Mouse (Mus musculus): Measurements from ENCODE around the gene Rdh16. TPM values are rescaled to one million over a fixed set of nuclear protein-coding genes. Genes with fewer than 3 reads are reported as not detected.
"Not testable (repeated sequence)": the region's sequence is repeated elsewhere in the genome, so short reads cannot be mapped to it uniquely, and the experiment has no call there.

Gene Rdh16
- polyA plus RNA-seq, 1 experiment from 2014 or later = not detected

DNA sequence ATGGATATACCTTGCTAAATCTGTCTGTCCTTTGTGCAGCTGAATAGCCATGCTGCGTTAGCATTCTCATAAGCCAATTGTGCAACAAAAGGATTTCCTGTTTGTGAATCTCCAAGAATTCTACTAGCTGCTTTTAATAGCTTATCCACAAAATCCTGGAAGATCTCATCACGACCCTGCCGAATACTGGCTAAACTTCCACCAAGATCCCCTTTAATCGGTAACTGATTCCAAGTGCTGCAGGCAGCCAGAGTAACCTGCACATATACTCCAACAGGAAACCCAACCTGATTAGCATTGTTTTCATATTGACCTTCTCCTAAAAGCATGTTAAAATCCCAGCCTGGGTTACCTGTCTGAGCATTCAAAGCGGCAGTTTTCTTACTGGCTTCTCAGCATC lies 34.3 kb downstream of the Rdh16 start:
- H3K4me3 ChIP-seq (ENCODE audit: low read depth, low read length) = no peak overlapping the region
- H3K4me1 ChIP-seq (ENCODE audit: insufficient read depth) = no peaks in the 10 kb centered on the region
- ATAC-seq (ENCODE audit: insufficient read depth) (no peak), DNase-seq (no peak)
- no peak overlapping the region for H3K27ac ChIP-seq (ENCODE audit: low read depth)
- H3K9ac ChIP-seq = no peak overlapping the region
- no peak for TF ChIP-seq CTCF (IDR thresholded peaks at IDR 0.05; ENCODE audit: low read depth)
- no peak overlapping the region for H3K4me2 ChIP-seq
- H3K36me3 ChIP-seq (ENCODE audit: insufficient read depth) = no peaks in the 10 kb centered on the region
- H3K9me3 ChIP-seq (ENCODE audit: low read depth, low read length) = no peaks in the 10 kb centered on the region
- WGBS = 69% methylated on average over 5 of the region's 5 CpGs
- no peaks in the 10 kb centered on the region for H3K27me3 ChIP-seq (ENCODE audit: insufficient read depth, low read length)

- not testable (repeated sequence) for H3K4me3 ChIP-seq (ENCODE audit: low read depth, low read length); H3K27me3 ChIP-seq (ENCODE audit: insufficient read depth, low read length); H3K27ac ChIP-seq (ENCODE audit: low read depth); ATAC-seq (ENCODE audit: insufficient read depth); DNase-seq; H3K4me2 ChIP-seq; H3K36me3 ChIP-seq (ENCODE audit: insufficient read depth); H3K4me1 ChIP-seq (ENCODE audit: insufficient read depth); H3K9me3 ChIP-seq (ENCODE audit: low read depth, low read length); H3K9ac ChIP-seq
- 94% methylated on average over 5 of the region's 5 CpGs for WGBS
Observed at GRCm38 (mm10) chr10:127837793-127838192, 36.8 kb downstream of the Rdh16 start.

GRCm38 (mm10) chr10:127838539-127838938 lies 37.6 kb downstream of the Rdh16 start:
- Histone ChIP-seq H3K27me3 (ENCODE audit: insufficient read depth, low read length) (no peaks in the 10 kb centered on the region), H3K9me3 (ENCODE audit: low read depth, low read length) (no peaks in the 10 kb centered on the region), H3K4me2 (no peak overlapping the region), H3K9ac (no peak overlapping the region), H3K4me3 (ENCODE audit: low read depth, low read length) (no peak overlapping the region), H3K4me1 (ENCODE audit: insufficient read depth) (no peaks in the 10 kb centered on the region), H3K36me3 (ENCODE audit: insufficient read depth) (no peaks in the 10 kb centered on the region), H3K27ac (ENCODE audit: low read depth) (no peak overlapping the region)
- TF ChIP-seq CTCF (IDR thresholded peaks at IDR 0.05; ENCODE audit: low read depth) = no peak
- WGBS = 83% methylated on average over 2 of the region's 2 CpGs
- no peak for ATAC-seq (ENCODE audit: insufficient read depth)
- no peak for DNase-seq

DNA sequence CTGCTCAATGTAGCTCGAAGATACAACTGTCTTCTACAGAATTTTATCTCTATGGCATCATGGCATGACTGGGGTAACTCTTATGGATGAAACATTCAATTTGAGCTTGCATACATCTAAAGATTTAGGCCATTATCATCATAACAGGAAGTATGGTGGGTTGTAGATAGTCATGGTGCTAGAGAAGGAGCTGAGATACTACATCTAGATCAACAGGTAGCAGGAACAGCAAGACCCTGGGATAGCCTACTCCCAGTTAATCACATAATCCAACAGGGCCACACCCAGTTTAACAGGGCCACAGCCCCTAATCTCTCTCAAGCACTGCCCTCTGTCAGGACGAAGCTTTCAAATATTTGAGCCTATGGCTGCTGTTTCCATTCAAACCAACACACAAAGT lies 39.8 kb downstream of the Rdh16 start:
- DNase-seq = no peak
- H3K4me3 ChIP-seq (ENCODE audit: low read depth, low read length) = no peak overlapping the region
- H3K9ac ChIP-seq = no peak overlapping the region
- H3K36me3 ChIP-seq (ENCODE audit: insufficient read depth) = no peaks in the 10 kb centered on the region
- H3K4me1 ChIP-seq (ENCODE audit: insufficient read depth) = no peaks in the 10 kb centered on the region
- no peak for ATAC-seq (ENCODE audit: insufficient read depth)
- WGBS = 54% methylated on average over 2 of the region's 2 CpGs
- no peak for TF ChIP-seq CTCF (IDR thresholded peaks at IDR 0.05; ENCODE audit: low read depth)
- no peak overlapping the region for H3K4me2 ChIP-seq
- no peaks in the 10 kb centered on the region for H3K27me3 ChIP-seq (ENCODE audit: insufficient read depth, low read length)
- H3K27ac ChIP-seq (ENCODE audit: low read depth) = no peak overlapping the region
- no peaks in the 10 kb centered on the region for H3K9me3 ChIP-seq (ENCODE audit: low read depth, low read length)

- not testable (repeated sequence) for DNase-seq; H3K4me3 ChIP-seq (ENCODE audit: low read depth, low read length); H3K4me1 ChIP-seq (ENCODE audit: insufficient read depth); H3K36me3 ChIP-seq (ENCODE audit: insufficient read depth); H3K27ac ChIP-seq (ENCODE audit: low read depth); H3K27me3 ChIP-seq (ENCODE audit: insufficient read depth, low read length); H3K9me3 ChIP-seq (ENCODE audit: low read depth, low read length); ATAC-seq (ENCODE audit: insufficient read depth); H3K9ac ChIP-seq; H3K4me2 ChIP-seq
- 84% methylated on average over 5 of the region's 5 CpGs for WGBS
Observed at GRCm38 (mm10) chr10:127845945-127846344, 45.0 kb downstream of the Rdh16 start.

DNA sequence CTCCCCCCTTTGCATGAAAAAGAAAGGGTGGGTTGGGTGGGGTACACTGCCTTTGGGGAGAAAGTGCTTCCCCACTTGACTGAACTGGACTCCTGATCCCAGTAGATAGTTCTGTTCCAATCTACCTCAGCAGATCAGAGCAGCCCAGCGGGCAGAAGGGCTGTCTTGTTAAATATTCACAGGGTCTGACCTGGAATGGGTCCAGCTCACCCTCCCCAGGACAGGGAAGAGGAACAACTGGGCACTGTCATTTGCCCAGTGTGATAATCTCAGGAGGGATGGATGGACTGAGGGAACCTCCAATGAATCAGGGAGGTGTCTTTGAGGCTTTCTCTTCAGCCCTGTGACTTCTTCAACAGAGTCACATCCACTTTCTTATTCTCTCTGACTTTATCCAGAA lies 47.1 kb downstream of the Rdh16 start:
- ATAC-seq (ENCODE audit: insufficient read depth) = no peak
- WGBS = 67% methylated on average over 1 of the region's 1 CpGs
- H3K27me3 ChIP-seq (ENCODE audit: insufficient read depth, low read length) = no peaks in the 10 kb centered on the region

GRCm38 (mm10) chr10:127849628-127850027 lies 48.7 kb downstream of the Rdh16 start, which contains the start of gene Rdh19:
Gene Rdh19 (plus strand): TSS chr10:127849928.
- no peak within 1 kb of the TSS for H3K9ac ChIP-seq
- WGBS = 44% methylated on average over 1 of the region's 1 CpGs
- no peak for DNase-seq

More for the DNA sequence above, 47.1 kb downstream of the Rdh16 start:
- Histone ChIP-seq H3K27ac (ENCODE audit: low read depth) (no peak overlapping the region), H3K9ac (no peak overlapping the region), H3K4me3 (ENCODE audit: low read depth, low read length) (no peak overlapping the region), H3K4me2 (no peak overlapping the region), H3K36me3 (ENCODE audit: insufficient read depth) (no peaks in the 10 kb centered on the region), H3K4me1 (ENCODE audit: insufficient read depth) (no peaks in the 10 kb centered on the region), H3K9me3 (ENCODE audit: low read depth, low read length) (no peaks in the 10 kb centered on the region)
- no peak for TF ChIP-seq CTCF (IDR thresholded peaks at IDR 0.05; ENCODE audit: low read depth)
- DNase-seq = no peak

DNA sequence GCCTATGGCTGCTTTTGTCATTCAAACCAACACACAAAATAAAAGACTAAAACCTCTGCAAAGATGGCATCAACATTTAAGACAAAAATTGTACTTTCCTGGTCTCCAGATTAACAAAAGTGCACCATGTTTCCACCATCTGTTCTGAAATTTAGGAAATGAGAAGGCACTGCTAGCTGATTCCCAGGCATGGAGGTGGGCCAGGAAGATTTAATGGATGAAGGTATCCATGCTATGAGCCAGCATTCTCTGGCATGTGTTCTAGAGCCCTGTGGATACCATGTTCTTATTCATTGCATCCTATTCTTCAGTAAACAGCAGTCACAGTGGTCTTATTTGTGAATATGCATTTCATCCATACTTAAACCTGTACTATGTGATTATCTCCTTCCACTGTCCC lies 55.4 kb downstream of the Rdh16 start:
- DNase-seq (no peak), ATAC-seq (ENCODE audit: insufficient read depth) (no peak)
- Histone ChIP-seq H3K9ac (no peak overlapping the region), H3K4me3 (ENCODE audit: low read depth, low read length) (no peak overlapping the region), H3K27me3 (ENCODE audit: insufficient read depth, low read length) (no peaks in the 10 kb centered on the region), H3K36me3 (ENCODE audit: insufficient read depth) (no peaks in the 10 kb centered on the region), H3K4me2 (no peak overlapping the region), H3K9me3 (ENCODE audit: low read depth, low read length) (no peaks in the 10 kb centered on the region), H3K27ac (ENCODE audit: low read depth) (no peak overlapping the region), H3K4me1 (ENCODE audit: insufficient read depth) (no peaks in the 10 kb centered on the region)
- TF ChIP-seq CTCF (IDR thresholded peaks at IDR 0.05; ENCODE audit: low read depth) = no peak

More at GRCm38 (mm10) chr10:127849628-127850027, 48.7 kb downstream of the Rdh16 start, which contains the start of gene Rdh19:
- Histone ChIP-seq H3K36me3 (ENCODE audit: insufficient read depth) (no peaks in the 10 kb centered on the region), H3K4me3 (ENCODE audit: low read depth, low read length) (no peak within 1 kb of the TSS), H3K27ac (ENCODE audit: low read depth) (no peak within 1 kb of the TSS), H3K9me3 (ENCODE audit: low read depth, low read length) (no peaks in the 10 kb centered on the region), H3K27me3 (ENCODE audit: insufficient read depth, low read length) (no peaks in the 10 kb centered on the region), H3K4me1 (ENCODE audit: insufficient read depth) (no peaks in the 10 kb centered on the region), H3K4me2 (no peak within 1 kb of the TSS)
- no peak for TF ChIP-seq CTCF (IDR thresholded peaks at IDR 0.05; ENCODE audit: low read depth)
- ATAC-seq (ENCODE audit: insufficient read depth) = no peak
